Mouse (Mus musculus) midbrain, embryonic 16.5 days (tissue): Measurements from ENCODE around the gene Scnm1. TPM values are rescaled to one million over a fixed set of nuclear protein-coding genes. Genes with fewer than 3 reads are reported as not detected.
"Not testable (repeated sequence)": the region's sequence is repeated elsewhere in the genome, so short reads cannot be mapped to it uniquely, and the experiment has no call there.

ENCODE experiments used
- ATAC-seq: fragments of 200-750 bp; cut with Nextera tagmentation; 2 replicates; pipeline ENCODE4 v1.8.0; 2017; ENCODE audit warnings: moderate TSS enrichment
- H3K27ac ChIP-seq: fragments of 300-500 bp; sonication (generic); 2 replicates; pipeline ENCODE4 v1.5.1; 2014; ENCODE audit warnings: mild to moderate bottlenecking, low read length, mixed read lengths
- H3K27me3 ChIP-seq: fragments of 300-500 bp; sonication (generic); 2 replicates; pipeline ENCODE4 v1.6.1; 2014; ENCODE audit warnings: low read depth, low read length, mixed read lengths; ENCODE audit not compliant: control insufficient read depth, insufficient read depth
- H3K36me3 ChIP-seq: fragments of 300-500 bp; sonication (generic); 2 replicates; pipeline ENCODE4 v1.6.1; 2014; ENCODE audit warnings: mild to moderate bottlenecking, low read length, moderate library complexity, mixed read lengths; ENCODE audit not compliant: control insufficient read depth, insufficient read depth
- H3K4me1 ChIP-seq: fragments of 300-500 bp; sonication (generic); 2 replicates; pipeline ENCODE4 v1.6.1; 2014; ENCODE audit warnings: mild to moderate bottlenecking, low read length, mixed read lengths; ENCODE audit not compliant: control insufficient read depth, insufficient read depth
- H3K4me2 ChIP-seq: fragments of 300-500 bp; sonication (generic); 2 replicates; pipeline ENCODE4 v1.6.1; 2014; ENCODE audit warnings: mild to moderate bottlenecking, low read length, mixed read lengths
- H3K4me3 ChIP-seq: fragments of 300-500 bp; sonication (generic); 2 replicates; pipeline ENCODE4 v1.5.1; 2014; ENCODE audit warnings: low read depth, mild to moderate bottlenecking, low read length, moderate library complexity, mixed read lengths
- H3K9ac ChIP-seq: fragments of 300-500 bp; sonication (generic); 2 replicates; pipeline ENCODE4 v1.6.1; 2014; ENCODE audit warnings: low read depth, low read length, mixed read lengths
- H3K9me3 ChIP-seq: fragments of 300-500 bp; sonication (generic); replicated peaks from 2 replicates; pipeline ENCODE4 v1.6.1; 2014; ENCODE audit warnings: mild to moderate bottlenecking, low read length, mixed read lengths; ENCODE audit not compliant: control insufficient read depth, poor library complexity, severe bottlenecking
- WGBS: fragments of 180-500 bp; shearing (Covaris S2); extraction: QIAGEN DNeasy Blood & Tissue Kit; methylation state at CpG from one replicate; pipeline ENCODE4 v1.1.7; 2014; 5-methylcytosine and 5-hydroxymethylcytosine counted together
- microRNA-seq: library from miRNA; unstranded; fragments of <30 nt; microRNA quantifications from one replicate; pipeline ENCODE4, GENCODE M21; 2017
- polyA plus RNA-seq: library from polyadenylated mRNA; unstranded; fragments of >200 nt; fragmentation: Nextera tagmentation; extraction: Ambion mirVana; gene quantifications from 2 replicates; pipeline ENCODE4 v1.2.1, GENCODE M21; 2015

Scnm1 gene
- polyA plus RNA-seq, 1 experiment from 2014 or later = 79.5 TPM

GRCm38 (mm10) chr3:95107308-95107707 is 26.5 kb downstream of the Scnm1 start:
- not testable (repeated sequence) for ATAC-seq, H3K36me3 ChIP-seq, H3K9me3 ChIP-seq, H3K27me3 ChIP-seq
- peaks cover 15% of the 10 kb centered on the region for H3K4me1 ChIP-seq
- peak overlapping the region; percentile 73 for H3K4me2 ChIP-seq
- peak overlapping the region; percentile 75 for H3K27ac ChIP-seq
- peak overlapping the region; percentile 65 for H3K4me3 ChIP-seq
- peak overlapping the region; percentile 66; the same call in 1 of the 2 replicates for H3K9ac ChIP-seq

GRCm38 (mm10) chr3:95106338-95107117 is 27.3 kb downstream of the Scnm1 start, which contains the start of gene Pip5k1a:
Gene Pip5k1a (minus strand): TSS chr3:95106930.
- Histone ChIP-seq H3K27me3 (no peaks in the 10 kb centered on the region), H3K4me1 (peaks cover 16% of the 10 kb centered on the region), H3K9me3 (no peaks in the 10 kb centered on the region), H3K9ac (peak within 1 kb of the TSS; percentile 82), H3K36me3 (no peaks in the 10 kb centered on the region), H3K4me3 (peak within 1 kb of the TSS; percentile 65), H3K4me2 (peak within 1 kb of the TSS; percentile 73), H3K27ac (peak within 1 kb of the TSS; percentile 86)
- ATAC-seq = peak; percentile 90
- WGBS = under 1% methylated on average over 51 of the region's 51 CpGs

- WGBS = 1% methylated on average over 16 of the region's 16 CpGs
- H3K4me1 ChIP-seq = peaks cover 18% of the 10 kb centered on the region
- H3K36me3 ChIP-seq = no peaks in the 10 kb centered on the region
- peak overlapping the region; percentile 82 for H3K9ac ChIP-seq
- H3K27ac ChIP-seq = peak overlapping the region; percentile 86
- H3K9me3 ChIP-seq = no peaks in the 10 kb centered on the region
- H3K4me3 ChIP-seq = peak overlapping the region; percentile 65
- no peak; the same call in 1 of the 2 replicates for ATAC-seq
- peak overlapping the region; percentile 60 for H3K4me2 ChIP-seq
- no peaks in the 10 kb centered on the region for H3K27me3 ChIP-seq
These were observed 28.0 kb downstream of the Scnm1 start for GRCm38 (mm10) chr3:95105586-95106337.

- no peak for ATAC-seq
- Histone ChIP-seq H3K9ac (peak overlapping the region; percentile 82; the same call in 1 of the 2 replicates), H3K4me1 (peaks cover 18% of the 10 kb centered on the region), H3K27me3 (no peaks in the 10 kb centered on the region), H3K4me2 (peak overlapping the region; percentile 60), H3K4me3 (peak overlapping the region; percentile 65), H3K9me3 (no peaks in the 10 kb centered on the region), H3K36me3 (no peaks in the 10 kb centered on the region), H3K27ac (no peak overlapping the region)
- 78% methylated on average over 4 of the region's 4 CpGs for WGBS
These were observed 28.7 kb downstream of the Scnm1 start for GRCm38 (mm10) chr3:95105121-95105520.

- Histone ChIP-seq H3K27me3 (no peaks in the 10 kb centered on the region), H3K4me2 (no peak overlapping the region), H3K36me3 (0 out of 2 replicates have a peak, but pooled peaks cover 2% of the 10 kb centered on the region), H3K4me1 (peaks cover 18% of the 10 kb centered on the region), H3K27ac (no peak overlapping the region), H3K9me3 (no peaks in the 10 kb centered on the region), H3K9ac (no peak overlapping the region), H3K4me3 (no peak overlapping the region)
- ATAC-seq = no peak
- 30% methylated on average over 2 of the region's 2 CpGs for WGBS
These were observed 33.0 kb downstream of the Scnm1 start for GRCm38 (mm10) chr3:95100854-95101253.

GRCm38 (mm10) chr3:95088071-95088470 is 45.7 kb downstream of the Scnm1 start:
- 97% methylated on average over 1 of the region's 1 CpGs for WGBS
- H3K27ac ChIP-seq = no peak overlapping the region

More at GRCm38 (mm10) chr3:95088071-95088470, 45.7 kb downstream of the Scnm1 start:
- ATAC-seq = no peak
- H3K4me1 ChIP-seq = no peaks in the 10 kb centered on the region
- no peak overlapping the region for H3K4me2 ChIP-seq
- H3K27me3 ChIP-seq = no peaks in the 10 kb centered on the region
- H3K9me3 ChIP-seq = no peaks in the 10 kb centered on the region
- no peak overlapping the region for H3K4me3 ChIP-seq
- H3K36me3 ChIP-seq = no peaks in the 10 kb centered on the region
- no peak overlapping the region for H3K9ac ChIP-seq

Small RNAs within 50 kb of the gene (microRNA-seq; reads per million reads assigned to microRNA genes)
- gene Mir8099-1 = not detected

Other genes starting within 250 kb of the Scnm1 start
- gene Psmb4, start 247.1 kb downstream of the Scnm1 start, polyA plus RNA-seq = 322 and 353 TPM in 2 replicates
- gene Selenbp1, start 201.0 kb downstream of the Scnm1 start, polyA plus RNA-seq = 10.8 and 12.4 TPM in 2 replicates
- 6.2 and 7.5 TPM in 2 replicates for gene Rfx5, start 179.9 kb downstream of the Scnm1 start, polyA plus RNA-seq
- gene Pi4kb, start 159.3 kb downstream of the Scnm1 start, polyA plus RNA-seq = 21.1 and 22.4 TPM in 2 replicates
- 17.6 and 18.7 TPM in 2 replicates for gene Zfp687, start 118.6 kb downstream of the Scnm1 start, polyA plus RNA-seq
- 253 and 254 TPM in 2 replicates for gene Psmd4, start 91.4 kb downstream of the Scnm1 start, polyA plus RNA-seq
- gene Pip5k1a, start 27.1 kb downstream of the Scnm1 start, polyA plus RNA-seq = 15.0 and 17.0 TPM in 2 replicates
- gene Vps72, start 23.0 kb downstream of the Scnm1 start, polyA plus RNA-seq = 170 and 184 TPM in 2 replicates
- gene Tmod4, start 9.5 kb downstream of the Scnm1 start, polyA plus RNA-seq = 1.1 TPM in 2 replicates
- gene Lysmd1, start 77 bp upstream of the Scnm1 start, polyA plus RNA-seq = 53.8 and 57.6 TPM in 2 replicates
- gene Tnfaip8l2, start 8.3 kb upstream of the Scnm1 start, polyA plus RNA-seq = 2.6 and 3.2 TPM in 2 replicates
- gene Sema6c, start 26.4 kb upstream of the Scnm1 start, polyA plus RNA-seq = 18.9 and 20.9 TPM in 2 replicates
- 2.4 and 3.0 TPM in 2 replicates for gene Gabpb2, start 83.9 kb upstream of the Scnm1 start, polyA plus RNA-seq
- 46.6 and 50.9 TPM in 2 replicates for gene Cdc42se1, start 94.7 kb upstream of the Scnm1 start, polyA plus RNA-seq
- 336 and 438 TPM in 2 replicates for gene Mllt11, start 98.2 kb upstream of the Scnm1 start, polyA plus RNA-seq
- gene Gm128, start 107.6 kb upstream of the Scnm1 start, polyA plus RNA-seq = 0.21 and 0.24 TPM in 2 replicates
- 0.30 TPM in 1 of 2 replicates, not detected in the other for gene Bnipl, start 117.2 kb upstream of the Scnm1 start, polyA plus RNA-seq
- gene Mindy1, start 147.3 kb upstream of the Scnm1 start, polyA plus RNA-seq = 42.3 and 42.5 TPM in 2 replicates
- gene Prune1, start 148.1 kb upstream of the Scnm1 start, polyA plus RNA-seq = 81.4 and 84.3 TPM in 2 replicates
- 0.23 and 0.34 TPM in 2 replicates for gene Anxa9, start 173.2 kb upstream of the Scnm1 start, polyA plus RNA-seq
- gene Cers2, start 180.8 kb upstream of the Scnm1 start, polyA plus RNA-seq = 89.6 and 101 TPM in 2 replicates
- gene Setdb1, start 223.2 kb upstream of the Scnm1 start, polyA plus RNA-seq = 42.3 and 43.3 TPM in 2 replicates